Mouse (Mus musculus) heart, embryonic 15.5 days (tissue): ENCODE results near the gene Slit3. TPM values are rescaled to one million over a fixed set of nuclear protein-coding genes. Genes with fewer than 3 reads are reported as not detected.

Experiments
- ATAC-seq: fragments of 200-750 bp; cut with Nextera tagmentation; replicated peaks from 2 replicates; pipeline ENCODE4 v1.8.0; 2017; ENCODE audit warnings: low read depth, moderate TSS enrichment; ENCODE audit not compliant: insufficient number of reproducible peaks, insufficient read depth, low FRiP score
- H3K27ac ChIP-seq: fragments of 300-500 bp; sonication (generic); 2 replicates; pipeline ENCODE4 v1.5.1; 2015; ENCODE audit warnings: mild to moderate bottlenecking, inconsistent platforms
- H3K27me3 ChIP-seq: fragments of 300-500 bp; sonication (generic); 2 replicates; pipeline ENCODE4 v1.6.1; 2015; ENCODE audit warnings: inconsistent platforms
- H3K36me3 ChIP-seq: fragments of 300-500 bp; sonication (generic); 2 replicates; pipeline ENCODE4 v1.6.1; 2015; ENCODE audit warnings: mild to moderate bottlenecking, inconsistent platforms
- H3K4me1 ChIP-seq: fragments of 300-500 bp; sonication (generic); replicated peaks from 2 replicates; pipeline ENCODE4 v1.6.1; 2015; ENCODE audit warnings: inconsistent platforms
- H3K4me2 ChIP-seq: fragments of 300-500 bp; sonication (generic); 2 replicates; pipeline ENCODE4 v1.6.1; 2015; ENCODE audit warnings: inconsistent platforms, mild to moderate bottlenecking, moderate library complexity
- H3K4me3 ChIP-seq: fragments of 300-500 bp; sonication (generic); 2 replicates; pipeline ENCODE4 v1.5.1; 2015; ENCODE audit warnings: mild to moderate bottlenecking, inconsistent platforms
- H3K9ac ChIP-seq: fragments of 300-500 bp; sonication (generic); 2 replicates; pipeline ENCODE4 v1.6.1; 2015; ENCODE audit warnings: mild to moderate bottlenecking, inconsistent platforms
- H3K9me3 ChIP-seq: fragments of 300-500 bp; sonication (generic); replicated peaks from 2 replicates; pipeline ENCODE4 v1.6.1; 2016; ENCODE audit warnings: inconsistent platforms
- WGBS: fragments of 180-500 bp; shearing (Covaris S2); methylation state at CpG from one replicate; pipeline ENCODE4 v1.1.7; 2015; ENCODE audit warnings: mixed read lengths; 5-methylcytosine and 5-hydroxymethylcytosine counted together
- polyA plus RNA-seq: library from polyadenylated mRNA; unstranded; fragments of >200 nt; fragmentation: Nextera tagmentation; extraction: Ambion mirVana; gene quantifications from 2 replicates; pipeline ENCODE4 v1.2.1, GENCODE M21; 2015

The Slit3 gene
- polyA plus RNA-seq, 1 experiment from 2014 or later = 11.3 TPM

DNA sequence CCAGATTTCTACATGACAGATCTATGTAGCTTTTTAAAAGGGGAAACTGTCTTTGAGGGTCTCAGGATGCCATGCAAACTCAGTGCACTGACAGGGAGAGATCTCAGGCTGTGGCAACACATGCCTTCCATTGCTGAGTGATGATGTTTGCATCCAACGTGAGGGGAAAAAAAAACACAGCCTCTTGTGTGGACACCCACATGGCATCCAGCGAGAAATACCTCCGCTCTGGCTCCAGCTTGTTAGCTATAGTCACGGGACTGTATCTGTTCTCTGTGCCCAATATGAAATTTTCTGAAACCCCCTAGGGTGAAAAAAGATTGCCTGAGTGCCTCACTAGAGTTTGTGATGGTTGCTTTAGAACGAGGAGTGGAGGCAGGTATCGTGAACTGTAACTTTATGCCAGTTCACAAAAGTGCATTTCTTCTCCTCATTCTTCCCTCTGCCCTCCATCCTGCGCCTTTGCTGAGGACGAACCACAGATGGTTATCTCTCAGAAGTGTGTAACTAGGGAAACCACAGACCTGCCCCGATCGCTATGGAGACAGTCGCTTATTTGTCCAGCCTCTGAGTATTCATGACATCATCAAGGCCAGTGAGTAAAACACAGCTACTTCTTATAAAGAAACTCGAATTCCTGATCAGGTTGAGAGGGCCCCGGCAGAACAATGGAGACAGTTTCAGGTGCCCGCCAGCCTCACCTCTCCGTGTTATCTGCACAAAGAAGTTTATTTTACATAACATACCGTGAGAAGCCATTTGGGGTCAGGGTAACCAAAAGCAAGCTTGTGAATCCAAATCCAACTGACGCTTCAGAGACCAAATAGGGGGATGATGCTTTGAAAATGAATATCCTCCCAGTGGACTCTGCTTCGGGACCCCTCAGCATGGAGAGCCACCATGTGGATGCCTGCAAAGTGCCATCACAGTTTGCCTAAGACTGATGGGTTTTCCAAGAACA is 416.4 kb downstream of the Slit3 start:
- Histone ChIP-seq H3K9ac (no peak overlapping the region), H3K36me3 (no peaks in the 10 kb centered on the region), H3K9me3 (no peaks in the 10 kb centered on the region), H3K27me3 (no peaks in the 10 kb centered on the region), H3K4me2 (no peak overlapping the region), H3K4me1 (0 out of 2 replicates have a peak, but pooled peaks cover 2% of the 10 kb centered on the region), H3K4me3 (no peak overlapping the region), H3K27ac (no peak overlapping the region)
- ATAC-seq = no peak
- 45% methylated on average over 18 of the region's 18 CpGs for WGBS

DNA sequence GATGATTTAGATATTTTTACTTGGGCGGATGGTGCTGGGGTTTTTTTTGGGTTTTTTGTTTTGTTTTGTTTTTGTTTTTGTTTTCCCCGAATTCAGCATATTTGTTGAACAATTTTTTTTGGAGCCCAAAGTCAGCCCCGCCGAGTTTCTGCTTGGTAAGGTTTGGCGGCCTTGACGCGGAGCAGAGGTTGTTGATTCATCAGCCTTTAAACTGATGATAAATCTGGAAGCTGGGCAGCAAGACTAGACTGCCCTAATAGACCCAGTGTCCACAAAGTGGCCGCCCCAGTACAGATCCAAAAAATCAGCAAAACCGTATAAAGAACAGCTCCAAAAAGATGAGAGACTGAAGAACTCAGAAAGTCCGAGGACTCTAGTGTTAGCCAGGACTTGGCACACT is 421.7 kb downstream of the Slit3 start:
- Histone ChIP-seq H3K27ac (no peak overlapping the region), H3K4me3 (no peak overlapping the region), H3K4me1 (peaks cover 7% of the 10 kb centered on the region; the same call in 1 of the 2 replicates), H3K4me2 (no peak overlapping the region), H3K36me3 (no peaks in the 10 kb centered on the region), H3K27me3 (peaks cover 10% of the 10 kb centered on the region; the same call in 1 of the 2 replicates), H3K9ac (no peak overlapping the region), H3K9me3 (no peaks in the 10 kb centered on the region)
- 84% methylated on average over 10 of the region's 10 CpGs for WGBS
- no peak for ATAC-seq

DNA sequence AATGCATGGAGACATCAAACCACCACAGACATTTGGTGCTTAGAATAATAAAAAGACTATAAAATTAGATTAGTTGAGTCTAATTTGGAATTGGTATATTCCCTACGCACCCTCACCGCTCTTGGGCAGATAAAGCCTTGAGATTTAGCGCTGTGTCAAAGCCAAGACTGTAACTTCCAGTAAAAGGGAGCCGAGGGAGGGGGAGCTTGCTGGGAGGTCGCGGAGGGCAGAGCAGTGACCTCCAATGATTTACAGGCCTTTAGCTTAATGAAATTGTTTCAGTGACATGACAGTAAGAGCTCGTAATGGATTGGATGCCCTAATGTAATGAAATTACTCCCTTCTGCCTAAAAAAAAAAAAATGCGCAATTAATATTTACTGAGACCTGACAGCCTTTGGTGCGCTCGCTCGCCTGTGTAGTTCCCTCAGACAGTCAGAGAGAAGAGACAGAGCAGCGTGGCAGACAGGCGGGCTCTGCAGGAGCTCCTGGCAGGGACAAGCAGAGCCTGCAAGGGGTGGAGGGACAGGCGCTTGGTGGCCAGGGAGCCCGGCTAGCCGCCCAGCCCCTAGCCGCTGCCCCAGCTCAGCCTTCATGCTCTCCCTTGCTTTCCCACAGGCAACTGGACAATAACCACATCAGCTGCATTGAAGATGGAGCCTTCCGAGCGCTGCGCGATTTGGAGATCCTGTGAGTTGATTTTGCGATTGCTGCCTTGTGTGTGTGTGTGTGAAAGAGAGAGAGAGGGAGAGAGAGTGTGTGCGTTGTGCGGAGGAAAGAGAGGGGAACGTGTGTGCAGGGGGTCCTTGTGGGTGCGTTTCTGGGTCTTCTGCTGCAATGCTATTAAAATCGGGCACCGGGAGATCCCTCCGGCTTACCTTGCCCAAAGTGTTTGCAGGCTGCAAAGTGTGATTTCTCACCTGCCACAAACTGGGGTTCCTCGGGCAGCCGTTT is 423.4 kb downstream of the Slit3 start:
- Histone ChIP-seq H3K27ac (no peak overlapping the region), H3K9me3 (no peaks in the 10 kb centered on the region), H3K9ac (no peak overlapping the region), H3K36me3 (no peaks in the 10 kb centered on the region), H3K4me2 (peak overlapping the region; percentile 52), H3K4me1 (peaks cover 7% of the 10 kb centered on the region; the same call in 1 of the 2 replicates), H3K27me3 (peaks cover 10% of the 10 kb centered on the region; the same call in 1 of the 2 replicates), H3K4me3 (peak overlapping the region; percentile 27)
- 0 out of 2 replicates have a peak, but pooled peaks have one; percentile 60 for ATAC-seq
- 42% methylated on average over 31 of the region's 31 CpGs for WGBS

DNA sequence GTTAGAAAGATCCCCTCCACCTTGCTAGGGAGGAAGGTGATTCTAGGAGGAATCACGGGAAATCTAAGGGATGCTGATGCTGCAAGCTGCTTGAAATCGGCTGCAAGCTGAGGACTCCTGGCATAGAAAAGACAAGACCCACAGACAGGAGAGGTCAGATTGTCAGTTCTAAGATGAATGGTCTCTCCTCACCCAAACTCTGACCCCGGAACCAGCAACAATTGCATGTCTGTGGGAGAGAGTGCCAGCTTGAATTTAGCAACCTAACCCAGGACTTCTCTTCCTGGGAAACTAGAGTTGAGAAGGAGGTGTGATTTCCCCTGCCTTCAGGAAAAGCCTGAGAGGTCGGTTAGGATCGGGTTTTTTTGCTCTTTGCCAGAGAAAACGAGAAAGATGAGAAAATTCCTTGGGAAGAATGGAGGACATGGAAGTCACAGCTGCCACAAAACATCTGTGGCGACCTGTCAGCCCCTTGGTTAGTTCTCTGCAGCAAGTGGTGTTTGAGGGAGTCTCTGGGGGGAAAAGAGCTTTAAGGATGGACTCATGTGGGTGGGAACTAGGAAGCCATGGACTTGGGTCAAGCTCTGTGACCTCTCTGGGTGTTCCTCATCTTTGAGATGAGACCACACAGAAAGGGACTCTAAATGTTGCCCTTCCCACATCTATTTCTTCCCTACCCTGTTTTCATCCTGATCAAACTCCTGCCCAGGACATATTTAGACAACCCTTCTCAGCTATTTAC is 425.2 kb downstream of the Slit3 start:
- H3K4me2 ChIP-seq = no peak overlapping the region
- no peak overlapping the region for H3K4me3 ChIP-seq
- H3K9me3 ChIP-seq = no peaks in the 10 kb centered on the region
- no peak overlapping the region for H3K27ac ChIP-seq
- H3K9ac ChIP-seq = no peak overlapping the region
- H3K27me3 ChIP-seq = peaks cover 10% of the 10 kb centered on the region; the same call in 1 of the 2 replicates
- 62% methylated on average over 7 of the region's 7 CpGs for WGBS
- peaks cover 7% of the 10 kb centered on the region; the same call in 1 of the 2 replicates for H3K4me1 ChIP-seq
- H3K36me3 ChIP-seq = no peaks in the 10 kb centered on the region
- ATAC-seq = no peak

DNA sequence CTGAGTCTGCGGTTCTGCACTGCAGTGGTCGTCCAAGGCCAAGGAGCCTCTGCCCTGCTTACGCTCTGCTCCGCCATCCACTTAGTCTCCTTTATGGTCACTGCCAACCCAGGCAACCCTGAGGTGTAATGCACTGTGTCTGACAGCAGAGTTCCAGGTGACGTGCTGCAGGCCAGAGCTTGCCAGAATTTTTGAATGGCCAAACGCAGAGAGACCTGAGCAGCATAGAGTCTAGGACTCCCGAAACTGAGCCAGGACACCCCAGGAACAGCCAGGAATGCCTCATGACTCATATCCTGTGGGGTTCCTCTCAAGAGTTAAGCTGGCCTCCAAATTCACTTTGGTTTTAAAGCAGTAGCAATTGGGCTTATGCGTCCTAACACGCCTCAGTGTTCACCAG is 429.0 kb downstream of the Slit3 start:
- no peaks in the 10 kb centered on the region for H3K9me3 ChIP-seq
- no peak for ATAC-seq
- H3K9ac ChIP-seq = no peak overlapping the region
- H3K4me1 ChIP-seq = peaks cover under 1% of the 10 kb centered on the region; the same call in 1 of the 2 replicates
- 79% methylated on average over 9 of the region's 9 CpGs for WGBS
- H3K4me2 ChIP-seq = no peak overlapping the region
- no peak overlapping the region for H3K27ac ChIP-seq
- no peaks in the 10 kb centered on the region for H3K36me3 ChIP-seq
- peaks cover 4% of the 10 kb centered on the region; the same call in 1 of the 2 replicates for H3K27me3 ChIP-seq
- H3K4me3 ChIP-seq = no peak overlapping the region

DNA sequence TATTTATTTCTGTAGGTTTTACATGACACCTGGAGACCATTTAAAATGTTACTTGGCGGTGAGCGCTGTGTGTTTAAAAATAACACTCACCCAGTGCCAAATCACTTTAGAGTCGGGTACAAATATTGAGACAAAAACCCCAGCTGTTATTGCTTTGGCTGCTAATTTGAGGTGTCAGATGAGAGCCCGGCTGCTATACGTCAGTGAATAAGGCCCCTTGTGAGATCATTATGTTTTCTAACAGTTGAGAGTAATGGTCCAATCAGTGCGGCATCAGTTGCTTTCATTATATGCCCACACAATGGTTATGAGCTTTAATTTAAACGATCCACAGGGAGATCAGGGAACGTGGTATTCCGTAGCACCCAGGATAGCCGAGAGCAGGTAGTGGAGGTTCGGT is 435.2 kb downstream of the Slit3 start:
- no peak overlapping the region for H3K4me2 ChIP-seq
- no peaks in the 10 kb centered on the region for H3K9me3 ChIP-seq
- no peak overlapping the region for H3K4me3 ChIP-seq
- no peaks in the 10 kb centered on the region for H3K36me3 ChIP-seq
- no peak for ATAC-seq
- H3K27me3 ChIP-seq = no peaks in the 10 kb centered on the region
- no peaks in the 10 kb centered on the region for H3K4me1 ChIP-seq
- H3K9ac ChIP-seq = no peak overlapping the region
- H3K27ac ChIP-seq = no peak overlapping the region
- WGBS = 74% methylated on average over 11 of the region's 11 CpGs

DNA sequence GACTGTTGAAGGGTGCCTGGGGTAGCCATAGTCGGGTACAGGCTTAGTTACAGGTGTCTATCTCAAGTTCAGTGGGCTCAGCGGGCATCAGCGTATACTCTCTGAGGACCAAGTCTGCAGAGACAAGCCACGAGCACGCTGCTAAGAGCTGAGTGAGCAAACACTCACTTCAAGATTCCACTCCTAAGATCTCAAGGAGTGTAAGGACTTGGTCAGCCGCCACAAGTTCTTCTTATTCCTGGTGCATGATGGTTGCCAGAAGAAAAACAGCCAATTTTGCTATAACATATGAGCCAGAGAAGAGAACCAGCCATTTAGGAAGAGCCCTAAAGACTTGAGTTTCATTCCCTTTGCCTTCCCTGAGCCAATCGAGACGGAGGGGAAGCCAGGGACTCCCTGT is 436.5 kb downstream of the Slit3 start:
- Histone ChIP-seq H3K9me3 (no peaks in the 10 kb centered on the region), H3K4me1 (no peaks in the 10 kb centered on the region), H3K4me2 (no peak overlapping the region), H3K36me3 (no peaks in the 10 kb centered on the region), H3K4me3 (no peak overlapping the region), H3K9ac (no peak overlapping the region), H3K27ac (no peak overlapping the region), H3K27me3 (no peaks in the 10 kb centered on the region)
- WGBS = 86% methylated on average over 8 of the region's 8 CpGs
- ATAC-seq = no peak

DNA sequence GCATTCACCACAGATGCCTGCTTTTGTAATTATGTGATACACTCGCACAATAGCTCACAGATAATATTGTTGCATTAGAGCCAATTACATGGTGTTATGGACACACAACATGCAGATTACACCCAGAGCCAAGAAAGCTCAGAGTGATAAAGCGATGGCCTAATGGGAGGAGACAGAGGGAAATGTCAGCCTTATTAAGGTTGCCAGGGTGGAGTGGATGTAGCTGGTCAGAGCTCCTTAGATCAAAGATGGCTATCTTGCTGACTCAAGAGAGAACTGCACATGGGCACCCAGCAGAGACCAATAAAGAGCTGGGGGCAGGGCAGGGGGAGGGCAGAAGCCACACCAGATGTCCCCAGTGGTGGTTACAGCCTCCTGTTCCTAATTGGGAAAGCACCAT is 437.3 kb downstream of the Slit3 start:
- ATAC-seq = no peak
- Histone ChIP-seq H3K9ac (no peak overlapping the region), H3K27ac (no peak overlapping the region), H3K9me3 (no peaks in the 10 kb centered on the region), H3K4me2 (no peak overlapping the region), H3K27me3 (no peaks in the 10 kb centered on the region), H3K4me1 (no peaks in the 10 kb centered on the region), H3K36me3 (no peaks in the 10 kb centered on the region), H3K4me3 (no peak overlapping the region)
- WGBS = 86% methylated on average over 2 of the region's 2 CpGs

DNA sequence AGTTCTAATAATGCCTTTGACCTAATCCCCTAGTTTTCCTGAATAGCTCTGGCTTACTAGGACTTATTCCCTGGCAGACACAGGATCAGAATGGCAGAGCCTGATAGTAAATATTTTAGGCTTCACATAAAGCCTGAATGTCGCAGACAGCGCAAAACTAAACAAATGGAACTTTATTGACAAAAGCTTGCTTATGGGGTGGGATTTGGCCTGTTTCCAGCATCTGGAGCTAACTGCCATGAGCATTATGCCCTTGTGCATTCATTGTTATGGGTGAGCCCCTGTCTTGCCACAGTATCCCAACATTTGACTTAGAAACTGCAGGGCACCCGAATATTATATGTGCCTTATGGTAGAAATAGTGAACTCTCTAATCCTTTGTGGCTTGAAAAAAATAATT is 438.4 kb downstream of the Slit3 start:
- Histone ChIP-seq H3K4me2 (no peak overlapping the region), H3K27me3 (no peaks in the 10 kb centered on the region), H3K27ac (no peak overlapping the region), H3K4me1 (no peaks in the 10 kb centered on the region), H3K9ac (no peak overlapping the region), H3K4me3 (no peak overlapping the region), H3K36me3 (no peaks in the 10 kb centered on the region), H3K9me3 (no peaks in the 10 kb centered on the region)
- ATAC-seq = no peak
- WGBS = 84% methylated on average over 3 of the region's 3 CpGs

DNA sequence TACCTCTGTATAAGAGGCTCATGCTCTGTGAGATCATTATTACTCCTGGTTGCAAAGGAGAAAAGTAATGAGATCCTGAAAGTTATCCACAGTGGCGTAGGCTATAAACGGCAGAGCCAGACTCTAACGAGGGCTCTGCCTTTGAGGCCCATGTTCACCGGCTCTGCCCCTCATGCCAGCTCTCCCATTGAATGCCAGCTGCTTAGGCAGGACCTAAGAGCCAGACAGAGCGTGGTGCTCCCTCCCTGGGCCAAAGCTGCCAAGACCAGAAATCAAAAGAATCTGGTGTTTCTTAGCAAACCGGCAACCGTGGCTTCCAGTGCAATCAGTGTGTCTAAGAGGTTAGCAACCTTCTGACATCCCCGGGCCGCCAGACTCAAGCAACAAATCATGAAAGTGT is 440.7 kb downstream of the Slit3 start:
- Histone ChIP-seq H3K27ac (no peak overlapping the region), H3K4me3 (no peak overlapping the region), H3K9ac (no peak overlapping the region), H3K36me3 (no peaks in the 10 kb centered on the region), H3K4me1 (peaks cover 11% of the 10 kb centered on the region), H3K4me2 (no peak overlapping the region), H3K27me3 (no peaks in the 10 kb centered on the region), H3K9me3 (no peaks in the 10 kb centered on the region)
- ATAC-seq = no peak
- WGBS = 84% methylated on average over 9 of the region's 9 CpGs
